Mouse (Mus musculus) liver, embryonic 16.5 days (tissue): ENCODE measurements around the gene 2300009A05Rik. TPM values are rescaled to one million over a fixed set of nuclear protein-coding genes. Genes with fewer than 3 reads are reported as not detected.

Experiments used
- ATAC-seq: fragments of 200-750 bp; cut with Nextera tagmentation; 2 replicates; pipeline ENCODE4 v1.8.0; 2017; ENCODE audit warnings: low read depth, mild to moderate bottlenecking, moderate number of reproducible peaks, moderate library complexity
- H3K27ac ChIP-seq: fragments of 300-500 bp; sonication (generic); 2 replicates; pipeline ENCODE4 v1.5.1; 2014; ENCODE audit warnings: mild to moderate bottlenecking, low read length
- H3K27me3 ChIP-seq: fragments of 300-500 bp; sonication (generic); 2 replicates; pipeline ENCODE4 v1.6.1; 2014; ENCODE audit warnings: low read depth, low read length, mixed read lengths; ENCODE audit not compliant: control insufficient read depth, insufficient read depth
- H3K36me3 ChIP-seq: fragments of 300-500 bp; sonication (generic); 2 replicates; pipeline ENCODE4 v1.6.1; 2014; ENCODE audit warnings: mild to moderate bottlenecking; ENCODE audit not compliant: control insufficient read depth, insufficient read depth
- H3K4me1 ChIP-seq: fragments of 300-500 bp; sonication (generic); 2 replicates; pipeline ENCODE4 v1.6.1; 2014; ENCODE audit warnings: low read depth, low read length, mixed read lengths; ENCODE audit not compliant: control insufficient read depth
- H3K4me2 ChIP-seq: fragments of 300-500 bp; sonication (generic); 2 replicates; pipeline ENCODE4 v1.6.1; 2014; ENCODE audit warnings: low read depth, low read length, mixed read lengths
- H3K4me3 ChIP-seq: fragments of 300-500 bp; sonication (generic); 2 replicates; pipeline ENCODE4 v1.5.1; 2014; ENCODE audit warnings: low read depth, mild to moderate bottlenecking, low read length
- H3K9ac ChIP-seq: fragments of 300-500 bp; sonication (generic); 2 replicates; pipeline ENCODE4 v1.6.1; 2014; ENCODE audit warnings: low read depth, low read length
- H3K9me3 ChIP-seq: fragments of 300-500 bp; sonication (generic); replicated peaks from 2 replicates; pipeline ENCODE4 v1.6.1; 2016; ENCODE audit warnings: low read length; ENCODE audit not compliant: control insufficient read depth
- WGBS: fragments of 180-500 bp; shearing (Covaris S2); extraction: QIAGEN DNeasy Blood & Tissue Kit; methylation state at CpG from one replicate; pipeline ENCODE4 v1.1.7; 2014; ENCODE audit not compliant: insufficient replicate concordance; 5-methylcytosine and 5-hydroxymethylcytosine counted together
- polyA plus RNA-seq: library from polyadenylated mRNA; unstranded; fragments of >200 nt; fragmentation: Nextera tagmentation; extraction: Ambion mirVana; gene quantifications from 2 replicates; pipeline ENCODE4 v1.2.1, GENCODE M21; 2015

2300009A05Rik gene
- polyA plus RNA-seq, 1 experiment from 2014 or later: 21.5 TPM

- H3K36me3 ChIP-seq: no peaks in the 10 kb centered on the region
- H3K9ac ChIP-seq: no peak overlapping the region
- no peak overlapping the region for H3K4me2 ChIP-seq
- WGBS: 55% methylated on average over 4 of the region's 4 CpGs
- H3K9me3 ChIP-seq: no peaks in the 10 kb centered on the region
- no peak overlapping the region for H3K27ac ChIP-seq
- H3K4me1 ChIP-seq: peaks cover 7% of the 10 kb centered on the region
- ATAC-seq: no peak
- H3K27me3 ChIP-seq: no peaks in the 10 kb centered on the region
- no peak overlapping the region for H3K4me3 ChIP-seq
These were observed 16.3 kb downstream of the 2300009A05Rik start for GRCm38 (mm10) chr9:63382761-63383160.

- H3K9me3 ChIP-seq: no peaks in the 10 kb centered on the region
- WGBS: 73% methylated on average over 3 of the region's 3 CpGs
- no peak for ATAC-seq
These were observed 18.7 kb downstream of the 2300009A05Rik start for GRCm38 (mm10) chr9:63380326-63380725.

DNA sequence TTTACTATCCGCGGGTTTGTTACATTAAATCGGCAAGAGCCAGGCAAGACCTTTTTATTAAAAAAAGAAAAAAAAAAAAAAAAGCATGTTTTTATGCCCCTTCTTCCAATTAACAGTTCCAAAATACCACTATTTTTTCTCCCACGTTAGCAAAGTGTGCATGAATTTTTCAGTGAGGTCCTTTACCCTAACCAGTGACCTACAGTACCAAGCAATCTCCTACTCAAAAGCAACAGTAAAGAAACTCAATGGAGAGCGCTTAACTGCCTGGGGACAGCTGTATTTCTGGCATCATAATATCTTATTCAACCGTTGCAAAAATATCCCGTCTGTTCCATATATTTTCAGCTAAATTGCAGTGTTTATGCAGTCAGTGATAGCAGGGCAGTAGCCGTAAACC, 20.9 kb downstream of the 2300009A05Rik start:
- no peaks in the 10 kb centered on the region for H3K9me3 ChIP-seq
- ATAC-seq: no peak
- 13% methylated on average over 8 of the region's 8 CpGs for WGBS
- H3K4me3 ChIP-seq: peak overlapping the region; percentile 81
- peak overlapping the region; percentile 69 for H3K4me2 ChIP-seq
- no peaks in the 10 kb centered on the region for H3K27me3 ChIP-seq
- H3K36me3 ChIP-seq: no peaks in the 10 kb centered on the region
- H3K4me1 ChIP-seq: peaks cover 14% of the 10 kb centered on the region
- peak overlapping the region; percentile 83 for H3K9ac ChIP-seq
- H3K27ac ChIP-seq: peak overlapping the region; percentile 79

More at GRCm38 (mm10) chr9:63380326-63380725, 18.7 kb downstream of the 2300009A05Rik start:
- Histone ChIP-seq H3K9ac (no peak overlapping the region), H3K36me3 (no peaks in the 10 kb centered on the region), H3K27me3 (no peaks in the 10 kb centered on the region), H3K4me2 (no peak overlapping the region), H3K4me1 (peaks cover 17% of the 10 kb centered on the region), H3K27ac (no peak overlapping the region), H3K4me3 (no peak overlapping the region)

GRCm38 (mm10) chr9:63377270-63378142, 21.5 kb downstream of the 2300009A05Rik start, which contains the start of gene Map2k5:
Map2k5 (minus strand) TSS chr9:63377902.
- Histone ChIP-seq H3K27ac (peak within 1 kb of the TSS; percentile 79), H3K9ac (peak within 1 kb of the TSS; percentile 83), H3K4me1 (peaks cover 14% of the 10 kb centered on the region), H3K4me3 (peak within 1 kb of the TSS; percentile 81), H3K36me3 (no peaks in the 10 kb centered on the region), H3K9me3 (no peaks in the 10 kb centered on the region), H3K27me3 (no peaks in the 10 kb centered on the region), H3K4me2 (peak within 1 kb of the TSS; percentile 69)
- under 1% methylated on average over 55 of the region's 58 CpGs for WGBS
- ATAC-seq: peak; percentile 92

DNA sequence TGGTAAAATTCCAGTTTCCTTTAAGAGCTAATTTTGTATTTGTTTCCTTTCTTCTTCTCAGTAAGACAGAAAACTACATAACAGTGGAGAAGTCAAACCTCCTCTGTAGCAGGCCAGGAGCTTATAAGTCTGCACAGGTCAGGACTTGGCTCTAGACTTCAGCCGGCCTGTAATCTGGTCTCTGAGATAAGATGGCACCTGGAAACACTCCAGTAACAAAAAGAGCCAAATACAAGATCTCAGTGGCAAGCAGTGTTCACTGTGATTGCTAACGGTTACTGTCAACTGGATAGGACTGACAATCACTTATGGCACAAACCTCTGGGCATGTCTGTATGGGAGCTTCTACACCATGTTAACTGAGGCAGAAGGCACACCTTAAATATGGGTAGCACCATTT, 25.7 kb downstream of the 2300009A05Rik start:
- Histone ChIP-seq H3K4me1 (peaks cover 10% of the 10 kb centered on the region), H3K27ac (no peak overlapping the region), H3K4me3 (no peak overlapping the region), H3K9me3 (no peaks in the 10 kb centered on the region), H3K9ac (no peak overlapping the region), H3K27me3 (no peaks in the 10 kb centered on the region), H3K36me3 (no peaks in the 10 kb centered on the region), H3K4me2 (no peak overlapping the region)
- WGBS: 22% methylated on average over 2 of the region's 2 CpGs
- no peak for ATAC-seq

DNA sequence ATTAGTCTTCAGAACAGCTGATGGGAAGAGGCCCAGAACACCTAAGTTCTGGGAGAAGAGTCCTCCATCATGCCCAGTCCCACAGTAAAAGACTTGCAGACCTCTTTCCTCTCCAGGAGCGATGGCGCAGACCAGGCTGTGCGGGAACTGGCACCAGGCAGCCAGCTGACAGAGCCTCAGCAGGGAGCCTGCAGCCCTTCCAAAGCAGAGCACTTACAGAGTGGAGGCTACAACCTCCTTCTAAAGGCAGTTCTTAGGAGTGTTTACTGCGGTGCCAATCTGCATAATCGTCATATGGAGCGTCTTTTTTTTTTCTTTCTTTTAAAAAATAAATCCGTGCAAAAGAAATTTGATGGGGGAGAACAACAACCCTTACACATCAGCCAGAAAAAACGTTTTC, 26.5 kb downstream of the 2300009A05Rik start:
- no peaks in the 10 kb centered on the region for H3K36me3 ChIP-seq
- 76% methylated on average over 8 of the region's 8 CpGs for WGBS
- H3K4me2 ChIP-seq: no peak overlapping the region
- H3K4me3 ChIP-seq: no peak overlapping the region
- H3K27ac ChIP-seq: no peak overlapping the region
- H3K9me3 ChIP-seq: no peaks in the 10 kb centered on the region
- H3K4me1 ChIP-seq: peaks cover 10% of the 10 kb centered on the region
- no peak overlapping the region for H3K9ac ChIP-seq
- ATAC-seq: no peak
- H3K27me3 ChIP-seq: no peaks in the 10 kb centered on the region

- H3K36me3 ChIP-seq: peaks cover 5% of the 10 kb centered on the region; the same call in 1 of the 2 replicates
- no peak overlapping the region for H3K27ac ChIP-seq
- no peak for ATAC-seq
These were observed 38.6 kb downstream of the 2300009A05Rik start for GRCm38 (mm10) chr9:63360410-63360809.

DNA sequence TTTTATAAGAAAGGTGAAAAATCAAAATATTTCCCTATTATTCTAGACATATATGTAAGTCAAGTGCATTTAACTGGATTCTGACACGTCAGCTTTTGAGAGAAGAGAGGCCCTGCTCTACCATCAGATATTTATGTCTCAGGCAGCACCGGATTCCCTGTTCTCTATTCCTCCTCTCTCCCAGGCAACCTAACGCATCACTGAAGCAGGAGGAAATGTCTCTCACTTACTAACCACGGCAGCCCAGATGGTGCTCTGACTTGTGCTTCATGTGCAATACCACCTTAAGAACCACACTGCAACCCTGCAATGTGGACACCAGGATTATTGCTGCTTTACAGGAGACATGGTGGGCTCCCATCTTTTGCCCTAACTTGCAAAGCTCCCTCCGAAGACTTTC, 40.0 kb downstream of the 2300009A05Rik start:
- Histone ChIP-seq H3K27ac (no peak overlapping the region), H3K27me3 (no peaks in the 10 kb centered on the region), H3K9ac (no peak overlapping the region), H3K9me3 (no peaks in the 10 kb centered on the region), H3K4me2 (no peak overlapping the region), H3K36me3 (no peaks in the 10 kb centered on the region), H3K4me1 (no peaks in the 10 kb centered on the region), H3K4me3 (no peak overlapping the region)
- WGBS: 67% methylated on average over 5 of the region's 5 CpGs
- ATAC-seq: no peak

More at GRCm38 (mm10) chr9:63360410-63360809, 38.6 kb downstream of the 2300009A05Rik start:
- WGBS: 56% methylated on average over 3 of the region's 3 CpGs
- H3K4me2 ChIP-seq: no peak overlapping the region
- H3K4me1 ChIP-seq: no peaks in the 10 kb centered on the region
- no peak overlapping the region for H3K4me3 ChIP-seq
- H3K27me3 ChIP-seq: no peaks in the 10 kb centered on the region
- no peaks in the 10 kb centered on the region for H3K9me3 ChIP-seq
- H3K9ac ChIP-seq: no peak overlapping the region

GRCm38 (mm10) chr9:63356721-63357120, 42.3 kb downstream of the 2300009A05Rik start:
- H3K4me3 ChIP-seq: no peak overlapping the region
- ATAC-seq: no peak
- no peak overlapping the region for H3K9ac ChIP-seq
- H3K36me3 ChIP-seq: no peaks in the 10 kb centered on the region
- H3K27ac ChIP-seq: no peak overlapping the region
- H3K27me3 ChIP-seq: no peaks in the 10 kb centered on the region
- 69% methylated on average over 4 of the region's 4 CpGs for WGBS
- H3K9me3 ChIP-seq: no peaks in the 10 kb centered on the region
- H3K4me1 ChIP-seq: no peaks in the 10 kb centered on the region
- no peak overlapping the region for H3K4me2 ChIP-seq
